Mouse (Mus musculus) hindbrain, embryonic 15.5 days (tissue): ENCODE results near the gene Olfr1369-ps1. TPM values are rescaled to one million over a fixed set of nuclear protein-coding genes. Genes with fewer than 3 reads are reported as not detected.

Experiments used
- polyA plus RNA-seq: library from polyadenylated mRNA; unstranded; fragments of >200 nt; fragmentation: Nextera tagmentation; extraction: Ambion mirVana; gene quantifications from 2 replicates; pipeline ENCODE4 v1.2.1, GENCODE M21; 2015

Gene Olfr1369-ps1
- polyA plus RNA-seq, 1 experiment from 2014 or later: not detected

Other genes starting within 250 kb of the Olfr1369-ps1 start
- gene Olfr1370, start 36.5 kb upstream of the Olfr1369-ps1 start, polyA plus RNA-seq: not detected in 2 replicates
- gene Olfr263, start 18.2 kb downstream of the Olfr1369-ps1 start, polyA plus RNA-seq: not detected in 2 replicates
- not detected in 2 replicates for gene Olfr1368, start 34.4 kb downstream of the Olfr1369-ps1 start, polyA plus RNA-seq
- 84.3 and 84.8 TPM in 2 replicates for gene Trim27, start 68.0 kb downstream of the Olfr1369-ps1 start, polyA plus RNA-seq
- gene Gpx5, start 181.2 kb downstream of the Olfr1369-ps1 start, polyA plus RNA-seq: not detected in 2 replicates
- gene Gpx6, start 200.6 kb downstream of the Olfr1369-ps1 start, polyA plus RNA-seq: 0.24 and 0.27 TPM in 2 replicates
- gene Olfr1367, start 235.4 kb downstream of the Olfr1369-ps1 start, polyA plus RNA-seq: not detected in 2 replicates